Mouse (Mus musculus) CH12.LX (cell line): ENCODE measurements around the gene Cachd1. TPM values are rescaled to one million over a fixed set of nuclear protein-coding genes. Genes with fewer than 3 reads are reported as not detected.

Experiments used
- DNase-seq: peaks from one replicate; pipeline ENCODE4 v3.0.0-alpha.2; 2013; ENCODE audit errors: extremely low read depth
- H3K27ac ChIP-seq: 2 replicates; pipeline ENCODE4 v1.5.1; 2012; ENCODE audit warnings: low read depth, mild to moderate bottlenecking, control low read depth, moderate library complexity; ENCODE audit not compliant: insufficient read depth
- H3K27me3 ChIP-seq: replicated peaks from 2 replicates; pipeline ENCODE3; 2012; ENCODE audit warnings: inconsistent platforms
- H3K36me3 ChIP-seq, 2 experiments: replicated peaks in 1 of 2; 2 replicates each; pipeline versions ENCODE3 to v1.6.1; 2012; ENCODE audit warnings: inconsistent platforms in 1 of 2, low read length in 1 of 2, mild to moderate bottlenecking in 1 of 2, mixed read lengths in 1 of 2, moderate library complexity in 1 of 2; ENCODE audit not compliant: control insufficient read depth in 1 of 2, insufficient read depth in 1 of 2
- H3K4me1 ChIP-seq, 2 experiments: 2 replicates each; pipeline ENCODE4 v1.6.1; 2012; ENCODE audit warnings: inconsistent platforms in 1 of 2, moderate library complexity in 1 of 2; ENCODE audit not compliant: insufficient read depth in 2 of 2, control insufficient read depth in 1 of 2
- H3K4me2 ChIP-seq: 2 replicates; pipeline ENCODE4 v1.6.1; 2012; ENCODE audit warnings: low read depth, mild to moderate bottlenecking, control low read depth; ENCODE audit not compliant: poor library complexity, insufficient read depth, severe bottlenecking
- H3K4me3 ChIP-seq, 3 experiments: fragments of 150-350 bp in 1 of 3; sonication (generic) in 1 of 3; replicated peaks in 1 of 3; 2 replicates each; pipeline versions ENCODE3 to v1.5.1; 2011 to 2012; ENCODE audit warnings: low read depth in 2 of 3, low read length in 2 of 3, mild to moderate bottlenecking in 2 of 3, moderate library complexity in 2 of 3, control low read depth in 1 of 3, improper control_type of control experiment in 1 of 3, inconsistent platforms in 1 of 3, mixed read lengths in 1 of 3; ENCODE audit not compliant: poor library complexity in 1 of 3
- H3K79me2 ChIP-seq: replicated peaks from 2 replicates; pipeline ENCODE4 v1.6.1; 2012; ENCODE audit warnings: mild to moderate bottlenecking, moderate library complexity; ENCODE audit not compliant: control insufficient read depth, poor library complexity, insufficient read depth, severe bottlenecking; ENCODE audit errors: extremely low read depth
- H3K9ac ChIP-seq: 2 replicates; pipeline ENCODE4 v1.6.1; 2012; ENCODE audit warnings: low read depth, mild to moderate bottlenecking, control low read depth, moderate library complexity; ENCODE audit not compliant: insufficient read depth
- H3K9me3 ChIP-seq: replicated peaks from 2 replicates; pipeline ENCODE3; 2012; ENCODE audit warnings: low read length, inconsistent platforms, mixed read lengths
- CHD2 ChIP-seq: IDR thresholded peaks from 2 replicates; pipeline ENCODE4 v1.6.1; 2011; ENCODE audit warnings: low read length, improper control_type of control experiment
- CTCF ChIP-seq, 2 experiments: IDR thresholded peaks in 1 of 2; conservative IDR thresholded peaks in 1 of 2; 2 replicates each; pipeline ENCODE4 v1.5.1; 2011 to 2012; ENCODE audit warnings: low read depth in 2 of 2, low read length in 2 of 2, improper control_type of control experiment in 1 of 2, inconsistent platforms in 1 of 2, mild to moderate bottlenecking in 1 of 2, moderate library complexity in 1 of 2
- ELF1 ChIP-seq: IDR thresholded peaks from 2 replicates; pipeline ENCODE4 v1.6.1; 2014; ENCODE audit warnings: low read depth, mild to moderate bottlenecking, inconsistent platforms, low read length, improper control_type of control experiment
- EP300 ChIP-seq: IDR thresholded peaks from 2 replicates; pipeline ENCODE4 v1.6.1; 2011; ENCODE audit warnings: low read length, improper control_type of control experiment
- GABPA ChIP-seq: IDR thresholded peaks from 2 replicates; pipeline ENCODE4 v1.6.1; 2012; ENCODE audit warnings: low read depth, low read length, improper control_type of control experiment, inconsistent platforms; ENCODE audit not compliant: insufficient replicate concordance
- IRF4 ChIP-seq: IDR thresholded peaks from 2 replicates; pipeline ENCODE4 v1.6.1; 2014; ENCODE audit warnings: low read depth, mild to moderate bottlenecking, inconsistent platforms, low read length, improper control_type of control experiment
- JUND ChIP-seq: conservative IDR thresholded peaks from 2 replicates; pipeline ENCODE4 v1.6.1; 2011; ENCODE audit warnings: low read depth, low read length, improper control_type of control experiment
- KAT2A ChIP-seq: IDR thresholded peaks from 2 replicates; pipeline ENCODE4 v1.6.1; 2012; ENCODE audit warnings: low read length, improper control_type of control experiment, inconsistent platforms; ENCODE audit not compliant: insufficient replicate concordance
- MAFK ChIP-seq: IDR thresholded peaks from 2 replicates; pipeline ENCODE4 v1.6.1; 2011; ENCODE audit warnings: low read length, improper control_type of control experiment; ENCODE audit not compliant: insufficient replicate concordance
- MAZ ChIP-seq: IDR thresholded peaks from 2 replicates; pipeline ENCODE4 v1.6.1; 2012; ENCODE audit warnings: low read depth, mild to moderate bottlenecking, inconsistent platforms, low read length, improper control_type of control experiment, moderate library complexity
- MEF2A ChIP-seq: IDR thresholded peaks from 2 replicates; pipeline ENCODE4 v1.6.1; 2014; ENCODE audit warnings: low read depth, mild to moderate bottlenecking, inconsistent platforms, low read length, improper control_type of control experiment, borderline replicate concordance
- MXI1 ChIP-seq: IDR thresholded peaks from 2 replicates; pipeline ENCODE4 v1.6.1; 2011; ENCODE audit warnings: mild to moderate bottlenecking, low read depth, low read length, improper control_type of control experiment
- MYC ChIP-seq: IDR thresholded peaks from 2 replicates; pipeline ENCODE4 v1.6.1; 2011; ENCODE audit warnings: low read depth, mild to moderate bottlenecking, improper control_type of control experiment, low read length
- NELFE ChIP-seq: IDR thresholded peaks from 2 replicates; pipeline ENCODE4 v1.6.1; 2011; ENCODE audit warnings: low read depth, low read length, improper control_type of control experiment
- NRF1 ChIP-seq: IDR thresholded peaks from 2 replicates; pipeline ENCODE4 v1.6.1; 2014; ENCODE audit warnings: low read depth, mild to moderate bottlenecking, inconsistent platforms, low read length, improper control_type of control experiment, moderate library complexity
- POLR2A ChIP-seq: IDR thresholded peaks from 2 replicates; pipeline ENCODE4 v1.6.1; 2011; ENCODE audit warnings: low read depth, mild to moderate bottlenecking, improper control_type of control experiment, low read length
- POLR2AphosphoS2 ChIP-seq: IDR thresholded peaks from 2 replicates; pipeline ENCODE4 v1.6.1; 2011; ENCODE audit warnings: low read depth, low read length, improper control_type of control experiment
- SMC3 ChIP-seq: IDR thresholded peaks from 2 replicates; pipeline ENCODE4 v1.6.1; 2011; ENCODE audit warnings: low read depth, low read length, improper control_type of control experiment
- TBP ChIP-seq: conservative IDR thresholded peaks from 2 replicates; pipeline ENCODE4 v1.6.1; 2011; ENCODE audit warnings: low read depth, low read length, improper control_type of control experiment
- TCF12 ChIP-seq: IDR thresholded peaks from 2 replicates; pipeline ENCODE4 v1.6.1; 2014; ENCODE audit warnings: low read depth, mild to moderate bottlenecking, inconsistent platforms, low read length, improper control_type of control experiment
- UBTF ChIP-seq: IDR thresholded peaks from 2 replicates; pipeline ENCODE4 v1.6.1; 2012; ENCODE audit warnings: low read depth, mild to moderate bottlenecking, inconsistent platforms, low read length, improper control_type of control experiment, moderate library complexity
- USF1 ChIP-seq: IDR thresholded peaks from 2 replicates; pipeline ENCODE4 v1.6.1; 2014; ENCODE audit warnings: low read depth, mild to moderate bottlenecking, inconsistent platforms, low read length, improper control_type of control experiment
- USF2 ChIP-seq: conservative IDR thresholded peaks from 2 replicates; pipeline ENCODE4 v1.6.1; 2011; ENCODE audit warnings: low read depth, low read length, improper control_type of control experiment
- ZC3H11A ChIP-seq: IDR thresholded peaks from 2 replicates; pipeline ENCODE4 v1.6.1; 2012; ENCODE audit warnings: low read depth, mild to moderate bottlenecking, inconsistent platforms, low read length, improper control_type of control experiment
- ZMIZ1 ChIP-seq: IDR thresholded peaks from 2 replicates; pipeline ENCODE4 v1.6.1; 2012; ENCODE audit warnings: low read depth, mild to moderate bottlenecking, inconsistent platforms, low read length, improper control_type of control experiment
- ZNF384 ChIP-seq: IDR thresholded peaks from 2 replicates; pipeline ENCODE4 v1.6.1; 2012; ENCODE audit warnings: low read depth, low read length, improper control_type of control experiment, inconsistent platforms
- dilution Hi-C: fragments of 300-500 bp; cut with MboI; formaldehyde crosslinking; loops from 2 replicates; pipeline ENCODE4 v1.14.3; 2020; ENCODE audit warnings: low sequenced_read_pairs; ENCODE audit not compliant: extremely low pct_unique_long_range_greater_than_20kb, extremely low pct_ligation_motif_present
- in situ Hi-C: fragments of 300-500 bp; cut with MboI; formaldehyde crosslinking; loops from 3 replicates; pipeline ENCODE4 v1.14.3; 2019; ENCODE audit warnings: low sequenced_read_pairs, low pct_ligation_motif_present, low pct_unique_long_range_greater_than_20kb, mixed read lengths
- polyA plus RNA-seq: library from polyadenylated mRNA; unstranded; fragments of >175 nt; gene quantifications from 2 replicates; pipeline ENCODE4 v1.2.1, GENCODE M21; 2012; ENCODE audit warnings: low read depth; ENCODE audit not compliant: insufficient read length
- total RNA-seq, 2 experiments: library from RNA; depleted of rRNA; stranded (reverse); fragments of 300-350 nt in 1 of 2; fragments of >200 nt in 1 of 2; gene quantifications; 2 replicates each; pipeline ENCODE4 v1.2.3; 2012 to 2014

The Cachd1 gene
- total and polyA plus RNA-seq, 3 experiments, result 0.13 to 0.24 (median 0.20) TPM

- no peak for DNase-seq
- TF ChIP-seq POLR2AphosphoS2 (no peak), CTCF (conservative IDR thresholded peaks at IDR 0.05 in 1 of 2, IDR thresholded peaks at IDR 0.05 in 1 of 2; ENCODE audit: low read depth in 2 of 2, low read length in 2 of 2) (no peak), GABPA (no peak), MYC (no peak), EP300 (no peak), ELF1 (no peak), UBTF (no peak), CHD2 (no peak), MAZ (no peak), USF2 (no peak), ZMIZ1 (no peak), MEF2A (no peak), KAT2A (no peak), JUND (no peak), ZC3H11A (no peak), USF1 (no peak), IRF4 (no peak), TBP (no peak), POLR2A (no peak)
- no peaks in the 10 kb centered on the region for H3K79me2 ChIP-seq
- no peak overlapping the region for H3K27ac ChIP-seq
- H3K9ac ChIP-seq, result no peak overlapping the region
- no peaks in the 10 kb centered on the region for H3K9me3 ChIP-seq
- H3K4me3 ChIP-seq, result no peak overlapping the region
- no peak overlapping the region for H3K4me2 ChIP-seq
- H3K36me3 ChIP-seq, result no peaks in the 10 kb centered on the region
- in situ Hi-C loops, result no loop called here
- no peaks in the 10 kb centered on the region for H3K4me1 ChIP-seq
- peaks cover 6% of the 10 kb centered on the region for H3K27me3 ChIP-seq
- dilution Hi-C loops, result no loop called here
Observed at GRCm38 (mm10) chr4:100813767-100814461, 37.4 kb downstream of the Cachd1 start.

DNA sequence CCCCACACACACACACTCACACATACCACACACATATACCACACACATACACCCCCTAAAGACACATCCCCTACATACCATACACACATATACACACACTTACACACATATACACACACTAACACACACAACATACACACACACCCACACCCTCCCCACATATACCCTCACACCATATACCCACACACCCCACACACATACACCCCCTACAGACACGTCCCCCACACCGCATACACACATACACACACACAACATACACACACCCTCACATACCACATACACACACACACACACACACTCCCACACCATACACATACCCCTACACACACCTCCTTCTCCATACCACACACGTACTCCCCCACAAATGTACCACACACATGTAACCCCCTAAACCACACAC, 42.8 kb downstream of the Cachd1 start:
- peaks cover 6% of the 10 kb centered on the region for H3K27me3 ChIP-seq

More for the DNA sequence above, 42.8 kb downstream of the Cachd1 start:
- no peak for DNase-seq
- in situ Hi-C loops, result no loop called here
- H3K27ac ChIP-seq, result no peak overlapping the region
- no peaks in the 10 kb centered on the region for H3K79me2 ChIP-seq
- dilution Hi-C loops, result no loop called here
- H3K36me3 ChIP-seq, result no peaks in the 10 kb centered on the region
- no peak overlapping the region for H3K4me2 ChIP-seq
- no peak overlapping the region for H3K9ac ChIP-seq
- H3K4me3 ChIP-seq, result no peak overlapping the region
- TF ChIP-seq POLR2AphosphoS2, result no peak
- TF ChIP-seq KAT2A, result no peak
- no peak for TF ChIP-seq NELFE
- no peak for TF ChIP-seq MYC
- no peak for TF ChIP-seq NRF1
- TF ChIP-seq TCF12, result no peak
- no peak for TF ChIP-seq USF2
- no peak for TF ChIP-seq MXI1
- no peak for TF ChIP-seq MAFK
- no peak for TF ChIP-seq CTCF (conservative IDR thresholded peaks at IDR 0.05 in 1 of 2, IDR thresholded peaks at IDR 0.05 in 1 of 2; ENCODE audit: low read depth in 2 of 2, low read length in 2 of 2)
- TF ChIP-seq CHD2, result no peak
- TF ChIP-seq SMC3, result no peak
- TF ChIP-seq ZNF384, result no peak
- TF ChIP-seq EP300, result no peak
- TF ChIP-seq, all 38 proteins: peak for 0
- H3K4me1 ChIP-seq, result no peaks in the 10 kb centered on the region
- H3K9me3 ChIP-seq, result peaks cover 3% of the 10 kb centered on the region
